Mouse (Mus musculus) kidney, embryonic 14.5 days (tissue): ENCODE data around the gene Glrx5. TPM values are rescaled to one million over a fixed set of nuclear protein-coding genes. Genes with fewer than 3 reads are reported as not detected.

Experiments used
- ATAC-seq: fragments of 200-750 bp; cut with Nextera tagmentation; 2 replicates; pipeline ENCODE4 v1.8.0; 2017; ENCODE audit warnings: moderate number of reproducible peaks, mild to moderate bottlenecking, moderate TSS enrichment, moderate library complexity; ENCODE audit not compliant: low FRiP score, low TSS enrichment
- H3K27ac ChIP-seq: fragments of 300-500 bp; sonication (generic); 2 replicates; pipeline ENCODE4 v1.5.1; 2014; ENCODE audit warnings: low read depth, mild to moderate bottlenecking, low read length, moderate library complexity, mixed read lengths
- H3K27me3 ChIP-seq: fragments of 300-500 bp; sonication (generic); 2 replicates; pipeline ENCODE4 v1.6.1; 2014; ENCODE audit warnings: mild to moderate bottlenecking, low read length; ENCODE audit not compliant: control insufficient read depth, insufficient read depth
- H3K36me3 ChIP-seq: fragments of 300-500 bp; sonication (generic); 2 replicates; pipeline ENCODE4 v1.6.1; 2014; ENCODE audit warnings: low read length, mixed read lengths; ENCODE audit not compliant: control insufficient read depth, insufficient read depth
- H3K4me1 ChIP-seq: fragments of 300-500 bp; sonication (generic); 2 replicates; pipeline ENCODE4 v1.6.1; 2014; ENCODE audit warnings: low read length, mixed read lengths; ENCODE audit not compliant: control insufficient read depth, insufficient read depth
- H3K4me2 ChIP-seq: fragments of 300-500 bp; sonication (generic); replicated peaks from 2 replicates; pipeline ENCODE4 v1.6.1; 2014; ENCODE audit warnings: low read depth, mild to moderate bottlenecking, low read length
- H3K4me3 ChIP-seq: fragments of 300-500 bp; sonication (generic); 2 replicates; pipeline ENCODE4 v1.5.1; 2014; ENCODE audit warnings: mild to moderate bottlenecking, low read length
- H3K9ac ChIP-seq: fragments of 300-500 bp; sonication (generic); 2 replicates; pipeline ENCODE4 v1.6.1; 2014; ENCODE audit warnings: low read depth, mild to moderate bottlenecking, low read length, moderate library complexity
- H3K9me3 ChIP-seq: fragments of 300-500 bp; sonication (generic); 2 replicates; pipeline ENCODE4 v1.6.1; 2016; ENCODE audit warnings: low read length; ENCODE audit not compliant: control insufficient read depth
- WGBS: fragments of 180-500 bp; shearing (Covaris S2); extraction: QIAGEN DNeasy Blood & Tissue Kit; methylation state at CpG from one replicate; pipeline ENCODE4 v1.1.7; 2014; 5-methylcytosine and 5-hydroxymethylcytosine counted together
- polyA plus RNA-seq: library from polyadenylated mRNA; unstranded; fragments of >200 nt; fragmentation: Nextera tagmentation; extraction: Ambion mirVana; gene quantifications from 2 replicates; pipeline ENCODE4 v1.2.1, GENCODE M21; 2014

Gene Glrx5
- polyA plus RNA-seq, 1 experiment from 2014 or later, result 195 TPM

GRCm38 (mm10) chr12:105009370-105010212, 22.9 kb upstream of the Glrx5 start, which contains the start of gene Syne3:
Gene Syne3, minus strand, starts transcription at chr12:105009809.
- Histone ChIP-seq H3K4me2 (peak within 1 kb of the TSS; percentile 94), H3K9ac (peak within 1 kb of the TSS; percentile 60), H3K27me3 (peaks cover 17% of the 10 kb centered on the region), H3K9me3 (no peaks in the 10 kb centered on the region), H3K4me1 (0 out of 2 replicates have a peak, but pooled peaks cover 2% of the 10 kb centered on the region), H3K4me3 (peak within 1 kb of the TSS; percentile 64), H3K36me3 (no peaks in the 10 kb centered on the region), H3K27ac (no peak within 1 kb of the TSS)
- WGBS, result under 1% methylated on average over 63 of the region's 66 CpGs
- ATAC-seq, result peak; percentile 79

DNA sequence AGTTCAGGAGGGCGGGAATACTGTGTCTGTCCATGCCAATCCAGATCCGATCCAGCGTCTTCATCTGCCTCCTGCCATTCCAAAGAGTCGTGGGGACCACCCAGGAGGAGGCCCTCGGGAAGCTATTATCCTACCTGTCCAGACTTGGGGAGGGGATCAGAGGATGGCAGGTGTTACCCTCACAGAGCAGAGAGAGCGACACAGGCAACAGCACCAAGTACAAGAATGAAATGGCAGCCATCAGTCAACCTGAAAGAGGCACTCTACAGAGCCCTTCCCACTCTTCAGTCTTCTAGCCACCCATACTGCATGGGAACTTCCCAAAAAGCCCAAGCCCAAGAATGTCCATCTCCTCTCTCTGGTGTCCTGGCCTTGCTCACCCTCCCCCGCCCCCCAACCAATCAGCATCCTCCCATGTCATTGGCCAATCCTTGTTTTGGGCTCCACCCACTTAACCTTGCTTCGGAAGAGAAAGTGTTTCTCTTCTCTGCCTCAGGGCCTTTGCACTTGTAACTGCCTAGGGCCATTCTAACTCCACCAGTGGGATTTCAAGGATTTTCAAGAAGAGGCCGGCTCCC, 22.2 kb upstream of the Glrx5 start:
- Histone ChIP-seq H3K4me3 (peak overlapping the region; percentile 64), H3K4me2 (peak overlapping the region; percentile 94), H3K9me3 (no peaks in the 10 kb centered on the region), H3K9ac (peak overlapping the region; percentile 60), H3K36me3 (no peaks in the 10 kb centered on the region), H3K4me1 (0 out of 2 replicates have a peak, but pooled peaks cover 2% of the 10 kb centered on the region), H3K27ac (no peak overlapping the region), H3K27me3 (peaks cover 17% of the 10 kb centered on the region)
- peak; percentile 44 for ATAC-seq
- 16% methylated on average over 9 of the region's 9 CpGs for WGBS

- no peak overlapping the region for H3K4me2 ChIP-seq
- no peaks in the 10 kb centered on the region for H3K9me3 ChIP-seq
- no peak for ATAC-seq
- no peak overlapping the region for H3K9ac ChIP-seq
- no peak overlapping the region for H3K4me3 ChIP-seq
- 0 out of 2 replicates have a peak, but pooled peaks cover 7% of the 10 kb centered on the region for H3K4me1 ChIP-seq
- H3K27ac ChIP-seq, result no peak overlapping the region
- WGBS, result 84% methylated on average over 1 of the region's 1 CpGs
- H3K36me3 ChIP-seq, result no peaks in the 10 kb centered on the region
- peaks cover 17% of the 10 kb centered on the region for H3K27me3 ChIP-seq
Observed at GRCm38 (mm10) chr12:105011589-105011988, 20.9 kb upstream of the Glrx5 start.

DNA sequence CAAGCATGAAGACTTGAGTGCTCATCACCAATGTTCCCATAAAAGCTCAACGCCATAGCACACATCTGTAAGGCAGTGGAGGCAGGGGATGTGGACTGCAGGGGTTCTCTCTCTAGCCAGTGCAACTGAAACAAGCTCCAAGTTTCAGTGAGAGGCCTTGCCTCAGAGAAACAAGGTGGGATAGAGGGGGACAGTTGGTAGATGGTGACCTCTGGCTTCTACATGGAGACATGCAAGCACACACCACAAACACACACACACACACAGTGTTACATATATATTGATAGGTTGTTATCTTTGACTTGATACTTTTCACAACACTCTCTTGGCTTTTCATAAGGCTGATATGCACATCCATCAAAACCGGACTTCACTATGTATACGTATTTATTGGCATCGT, 20.2 kb upstream of the Glrx5 start:
- 97% methylated on average over 4 of the region's 4 CpGs for WGBS
- Histone ChIP-seq H3K27me3 (peaks cover 17% of the 10 kb centered on the region), H3K4me1 (0 out of 2 replicates have a peak, but pooled peaks cover 7% of the 10 kb centered on the region), H3K9me3 (no peaks in the 10 kb centered on the region), H3K4me3 (no peak overlapping the region), H3K4me2 (no peak overlapping the region), H3K36me3 (no peaks in the 10 kb centered on the region), H3K27ac (no peak overlapping the region), H3K9ac (no peak overlapping the region)
- no peak for ATAC-seq

GRCm38 (mm10) chr12:105013065-105013464, 19.4 kb upstream of the Glrx5 start:
- Histone ChIP-seq H3K36me3 (no peaks in the 10 kb centered on the region), H3K9ac (no peak overlapping the region), H3K4me2 (no peak overlapping the region; the same call in 1 of the 2 replicates), H3K4me3 (no peak overlapping the region), H3K27me3 (peaks cover 12% of the 10 kb centered on the region), H3K4me1 (0 out of 2 replicates have a peak, but pooled peaks cover 7% of the 10 kb centered on the region), H3K27ac (no peak overlapping the region; the same call in 1 of the 2 replicates), H3K9me3 (no peaks in the 10 kb centered on the region)
- WGBS, result 22% methylated on average over 17 of the region's 17 CpGs
- ATAC-seq, result no peak

DNA sequence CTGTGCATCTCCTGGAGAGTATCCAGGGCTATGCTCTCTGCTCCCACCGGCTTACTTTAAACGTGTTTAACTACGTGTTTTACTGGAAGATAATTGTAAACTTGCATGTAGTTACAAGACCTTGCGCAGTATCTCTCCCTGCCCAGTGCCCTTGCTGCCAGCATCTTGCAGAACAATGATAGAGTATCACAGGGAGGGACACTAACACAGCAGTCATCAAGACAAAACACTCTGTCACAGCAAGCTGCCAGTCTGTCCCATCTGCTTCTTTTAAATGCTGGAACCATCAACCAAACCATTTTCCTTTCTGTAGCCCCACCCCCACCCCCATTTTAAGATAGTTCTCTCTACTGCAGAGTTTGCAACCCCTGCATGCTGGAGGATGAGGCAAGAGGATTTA, 16.3 kb upstream of the Glrx5 start:
- Histone ChIP-seq H3K9me3 (no peaks in the 10 kb centered on the region), H3K27ac (peak overlapping the region; percentile 62; the same call in 1 of the 2 replicates), H3K4me3 (no peak overlapping the region), H3K36me3 (no peaks in the 10 kb centered on the region), H3K4me2 (no peak overlapping the region), H3K9ac (no peak overlapping the region), H3K4me1 (0 out of 2 replicates have a peak, but pooled peaks cover 5% of the 10 kb centered on the region), H3K27me3 (no peaks in the 10 kb centered on the region)
- 59% methylated on average over 4 of the region's 4 CpGs for WGBS
- ATAC-seq, result 0 out of 2 replicates have a peak, but pooled peaks have one; percentile 10

- ATAC-seq, result peak; percentile 67; the same call in 1 of the 2 replicates
- no peak overlapping the region for H3K4me2 ChIP-seq
- peak overlapping the region; percentile 62; the same call in 1 of the 2 replicates for H3K27ac ChIP-seq
- H3K9me3 ChIP-seq, result no peaks in the 10 kb centered on the region
- H3K4me1 ChIP-seq, result 0 out of 2 replicates have a peak, but pooled peaks cover 5% of the 10 kb centered on the region
- no peaks in the 10 kb centered on the region for H3K27me3 ChIP-seq
- H3K4me3 ChIP-seq, result no peak overlapping the region
- H3K36me3 ChIP-seq, result no peaks in the 10 kb centered on the region
- H3K9ac ChIP-seq, result no peak overlapping the region
- 67% methylated on average over 10 of the region's 10 CpGs for WGBS
Observed at GRCm38 (mm10) chr12:105016639-105017038, 15.8 kb upstream of the Glrx5 start.

GRCm38 (mm10) chr12:105019359-105020219, 12.9 kb upstream of the Glrx5 start:
- H3K27me3 ChIP-seq, result no peaks in the 10 kb centered on the region
- no peak for ATAC-seq
- H3K27ac ChIP-seq, result no peak overlapping the region
- H3K36me3 ChIP-seq, result no peaks in the 10 kb centered on the region
- peaks cover 5% of the 10 kb centered on the region; the same call in 1 of the 2 replicates for H3K9me3 ChIP-seq
- H3K4me2 ChIP-seq, result no peak overlapping the region
- WGBS, result 69% methylated on average over 19 of the region's 19 CpGs
- H3K4me3 ChIP-seq, result no peak overlapping the region
- H3K9ac ChIP-seq, result no peak overlapping the region
- 0 out of 2 replicates have a peak, but pooled peaks cover 5% of the 10 kb centered on the region for H3K4me1 ChIP-seq
